Mouse (Mus musculus) brain, embryonic 14.5 days (tissue): ENCODE measurements around the gene Plcb4. TPM values are rescaled to one million over a fixed set of nuclear protein-coding genes. Genes with fewer than 3 reads are reported as not detected.

Experiments
- DNase-seq: peaks from one replicate; pipeline ENCODE4 v3.0.0-alpha.2; 2011; ENCODE audit warnings: low read depth
- CTCF ChIP-seq: fragments of 200-500 bp; IDR thresholded peaks from 2 replicates; pipeline ENCODE4 v1.5.1; 2012; ENCODE audit warnings: inconsistent platforms, mild to moderate bottlenecking, moderate library complexity, borderline replicate concordance; ENCODE audit not compliant: insufficient read depth, insufficient read length; ENCODE audit errors: extremely low read depth
- POLR2A ChIP-seq: fragments of 200-500 bp; IDR thresholded peaks from 2 replicates; pipeline ENCODE4 v1.6.1; 2012; ENCODE audit warnings: mild to moderate bottlenecking, inconsistent platforms, borderline replicate concordance; ENCODE audit not compliant: poor library complexity, insufficient read depth, insufficient read length, severe bottlenecking; ENCODE audit errors: extremely low read depth
- polyA plus RNA-seq: library from polyadenylated mRNA; depleted of rRNA; stranded (reverse); fragments of >200 nt; gene quantifications from 2 replicates; pipeline ENCODE4 v1.2.3, GENCODE M21; 2012

The Plcb4 gene
- polyA plus RNA-seq, 1 experiment = 40.1 TPM

DNA sequence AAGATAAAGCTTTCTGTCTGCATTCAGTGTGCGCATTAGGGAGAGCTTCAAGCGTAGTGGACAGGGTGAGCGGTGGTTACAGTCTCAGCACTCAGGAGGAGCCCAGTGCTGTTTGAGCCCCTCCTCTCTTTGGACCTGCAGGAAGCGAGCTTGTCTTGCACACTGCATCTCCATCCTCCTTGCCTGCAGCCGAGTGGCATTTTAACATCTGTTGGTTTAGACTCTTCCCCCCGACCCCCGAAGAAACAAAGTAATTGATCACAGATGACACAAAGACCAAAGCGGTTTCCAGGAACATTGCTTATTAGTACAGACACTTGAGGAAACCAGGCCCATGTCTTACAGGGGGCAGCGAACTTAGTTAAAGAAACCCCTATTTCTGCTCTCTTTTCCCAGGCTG is 207.6 kb downstream of the Plcb4 start:
- peak; percentile 26 for DNase-seq
- TF ChIP-seq CTCF = no peak
- no peak for TF ChIP-seq POLR2A

DNA sequence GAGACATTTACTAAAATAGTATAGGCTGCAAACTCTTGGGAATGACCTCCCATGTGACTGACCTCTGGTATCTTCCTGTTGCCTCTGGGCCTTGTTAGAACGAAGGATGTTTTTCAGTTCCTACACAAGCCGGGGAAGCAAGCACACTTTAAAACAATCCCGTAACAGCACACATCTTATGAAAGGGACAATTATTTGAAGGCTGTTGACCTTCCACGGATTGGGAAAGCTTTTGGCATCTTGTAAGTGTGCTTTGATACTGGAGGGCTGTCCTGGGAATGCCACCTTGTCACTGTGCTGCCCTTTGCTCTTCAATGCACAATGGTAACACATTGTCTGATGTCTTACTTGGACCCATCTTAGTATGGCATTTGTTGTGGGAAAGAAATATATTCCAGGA is 208.0 kb downstream of the Plcb4 start:
- no peak for DNase-seq
- TF ChIP-seq CTCF = no peak
- no peak for TF ChIP-seq POLR2A

DNA sequence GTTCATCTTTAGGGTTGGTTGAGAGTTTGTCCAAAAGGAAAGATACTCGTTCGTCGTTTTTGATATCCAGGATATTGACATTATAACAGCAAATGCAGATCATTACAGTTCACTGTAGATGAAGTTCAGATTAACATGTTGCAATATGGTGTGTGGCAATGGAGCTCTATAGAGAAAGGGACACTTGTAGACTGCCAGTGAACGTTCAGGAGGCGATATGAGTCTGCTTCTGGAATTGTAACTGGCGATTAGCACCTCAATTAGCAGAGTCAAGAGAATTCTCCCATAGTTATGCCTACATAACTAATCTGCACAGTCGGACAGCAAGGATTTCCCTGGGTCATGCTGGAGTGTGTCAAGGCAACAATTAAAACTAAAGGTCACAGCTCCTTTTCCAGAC is 210.8 kb downstream of the Plcb4 start:
- TF ChIP-seq CTCF (no peak), POLR2A (no peak)
- DNase-seq = no peak

DNA sequence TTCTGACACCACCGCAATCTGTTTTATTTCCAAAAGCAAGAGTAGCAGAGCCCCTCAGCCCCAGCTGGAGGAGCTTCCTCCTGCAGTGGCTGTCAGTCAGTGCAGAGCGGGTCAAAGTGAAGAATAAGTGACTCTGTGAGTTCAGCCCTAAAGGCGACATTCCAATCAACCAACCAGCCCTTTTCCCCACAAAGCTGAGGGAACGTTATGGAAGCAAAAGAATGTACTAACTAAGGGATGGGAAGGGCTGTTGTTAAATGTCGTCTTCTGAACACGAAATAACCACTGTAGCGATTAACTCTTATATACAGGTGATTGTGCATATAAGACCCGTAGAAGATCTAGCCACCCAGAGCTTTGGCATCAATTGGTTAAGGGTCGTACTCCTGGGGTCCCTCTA is 214.3 kb downstream of the Plcb4 start:
- DNase-seq = no peak
- no peak for TF ChIP-seq POLR2A

DNA sequence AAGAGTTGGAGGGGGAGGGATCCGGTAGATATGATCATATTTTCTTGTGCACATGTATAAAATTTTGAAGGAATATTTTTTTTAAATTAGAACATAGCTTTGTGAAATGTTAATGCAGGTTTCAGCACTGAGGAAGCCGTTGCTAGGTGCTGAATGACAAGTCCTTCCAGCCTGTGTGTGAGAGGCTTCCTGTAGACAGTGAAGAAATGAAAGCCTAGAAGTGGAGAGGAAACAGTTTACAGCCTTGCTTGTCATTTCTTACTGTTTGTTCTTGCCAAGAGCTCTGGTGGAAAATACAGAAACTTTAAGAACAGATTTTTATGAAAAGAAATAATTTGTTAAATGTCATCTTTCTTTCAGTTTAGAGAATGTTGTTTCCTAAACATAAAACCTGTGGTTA is 214.9 kb downstream of the Plcb4 start:
- no peak for DNase-seq
- TF ChIP-seq POLR2A = no peak
- TF ChIP-seq CTCF = no peak

DNA sequence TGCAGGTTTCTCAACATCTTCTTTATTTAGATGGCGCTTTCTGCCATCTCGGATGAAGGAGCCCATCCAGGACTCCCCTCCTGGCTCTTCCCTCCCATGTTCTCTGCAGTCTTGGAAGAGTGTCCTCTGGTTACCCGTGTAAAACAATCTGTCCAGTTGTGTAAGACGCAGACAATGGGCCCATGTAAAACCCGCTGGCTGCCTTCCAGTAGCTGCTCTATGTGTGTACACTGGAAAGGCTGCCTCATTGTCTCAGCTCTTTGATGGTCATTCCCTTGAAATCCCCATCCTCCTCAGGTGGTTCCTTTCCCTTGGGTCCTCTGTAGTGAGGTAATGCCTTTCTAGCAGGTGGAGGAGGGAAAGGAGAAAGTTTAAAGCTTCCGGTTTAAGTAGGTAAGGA is 216.7 kb downstream of the Plcb4 start:
- no peak for TF ChIP-seq POLR2A
- no peak for TF ChIP-seq CTCF
- DNase-seq = peak; percentile 56

DNA sequence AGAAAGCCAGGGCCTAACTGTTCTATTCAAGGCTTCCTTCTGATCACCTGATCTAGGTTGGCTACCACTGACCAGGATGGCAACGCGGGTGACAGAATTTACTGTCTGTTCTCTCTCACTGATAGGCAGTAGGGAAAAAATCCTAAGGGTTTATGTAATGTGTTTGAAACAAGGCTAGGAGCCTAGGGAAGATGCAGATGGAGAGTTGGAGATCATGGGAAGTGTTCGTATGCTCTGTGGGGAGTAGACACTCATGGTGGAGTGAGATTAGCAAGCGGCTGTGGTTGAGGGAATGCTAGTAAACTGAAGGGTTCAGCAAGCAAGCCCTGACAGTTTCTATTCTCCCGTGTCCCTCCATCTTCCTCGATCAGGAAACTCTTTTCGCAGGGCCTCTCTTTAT is 220.5 kb downstream of the Plcb4 start:
- DNase-seq = no peak
- no peak for TF ChIP-seq POLR2A
- no peak for TF ChIP-seq CTCF

DNA sequence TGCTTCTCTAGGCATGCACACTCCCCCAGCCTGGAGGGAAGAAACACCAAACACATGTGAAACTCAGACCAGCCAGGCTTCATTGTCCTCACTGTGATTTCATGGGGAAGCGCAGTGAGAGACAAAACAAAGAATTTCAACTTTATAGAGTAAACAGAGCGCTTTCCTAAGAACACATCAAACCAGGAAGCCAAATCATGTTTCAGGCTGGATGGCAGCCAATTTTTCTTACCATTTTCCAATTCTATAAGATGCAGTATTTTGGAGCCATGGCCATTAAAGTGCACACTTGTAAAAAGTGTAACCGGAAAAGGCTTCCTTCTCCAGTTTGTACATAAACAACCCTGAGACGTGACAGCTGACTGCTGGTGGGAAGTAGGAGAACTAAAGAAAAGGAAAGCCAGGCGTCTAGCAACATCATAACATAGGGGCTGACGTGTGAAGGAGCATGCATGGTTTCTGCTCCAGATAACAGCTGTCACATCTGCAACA is 221.5 kb downstream of the Plcb4 start:
- DNase-seq = peak; percentile 36
- no peak for TF ChIP-seq POLR2A
- no peak for TF ChIP-seq CTCF

DNA sequence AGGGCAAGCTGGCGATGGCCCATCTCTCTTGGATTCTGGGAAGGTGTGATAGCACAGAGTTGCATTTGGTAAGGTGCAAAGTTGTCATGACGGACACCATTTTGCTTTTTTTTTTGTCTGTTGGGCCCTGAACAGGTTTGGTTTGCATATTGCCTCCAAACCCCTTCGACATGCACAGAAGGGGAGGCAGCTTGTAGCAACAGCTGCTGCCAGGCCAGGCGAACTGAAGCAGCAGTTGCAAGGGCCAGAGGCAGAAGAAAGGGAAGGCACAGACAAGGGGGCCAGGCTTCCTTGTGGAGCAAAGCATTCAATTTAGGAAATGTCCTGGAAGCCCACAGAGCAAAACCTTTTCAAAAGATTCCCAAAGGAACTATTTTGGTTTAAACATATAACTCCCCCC is 224.5 kb downstream of the Plcb4 start:
- TF ChIP-seq POLR2A = no peak
- TF ChIP-seq CTCF = no peak
- DNase-seq = peak; percentile 50

DNA sequence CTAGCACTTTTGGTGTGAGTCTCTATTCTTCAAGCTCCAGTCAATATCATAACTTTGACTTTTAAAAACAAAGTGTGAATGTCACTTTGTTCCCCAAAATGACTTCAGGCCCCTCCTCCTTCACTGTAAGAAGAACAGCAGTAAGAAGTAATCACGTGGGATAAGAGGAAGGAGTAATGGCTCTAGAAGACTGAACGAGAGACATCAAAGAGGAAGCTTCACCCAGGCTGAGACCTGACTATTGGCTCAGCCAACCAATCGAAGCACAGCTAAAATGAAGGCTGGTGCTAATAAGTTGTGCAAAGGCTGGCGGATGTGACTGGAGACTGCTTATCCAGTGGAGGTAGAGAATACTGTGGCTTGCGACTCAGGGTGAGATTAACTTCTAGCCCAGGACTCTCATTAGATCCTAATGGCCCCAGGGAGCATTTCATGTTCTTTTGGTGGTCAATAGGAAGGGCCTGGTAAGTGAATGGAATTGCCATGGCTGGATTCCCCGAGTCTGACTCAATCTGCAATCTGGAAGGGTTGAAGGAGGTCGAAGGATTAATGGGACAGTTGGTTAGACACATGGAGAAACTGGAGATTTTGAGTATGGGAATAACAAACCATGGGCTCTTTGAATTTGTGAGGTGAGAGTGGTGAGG is 225.8 kb downstream of the Plcb4 start:
- no peak for DNase-seq
- TF ChIP-seq CTCF (no peak), POLR2A (no peak)

DNA sequence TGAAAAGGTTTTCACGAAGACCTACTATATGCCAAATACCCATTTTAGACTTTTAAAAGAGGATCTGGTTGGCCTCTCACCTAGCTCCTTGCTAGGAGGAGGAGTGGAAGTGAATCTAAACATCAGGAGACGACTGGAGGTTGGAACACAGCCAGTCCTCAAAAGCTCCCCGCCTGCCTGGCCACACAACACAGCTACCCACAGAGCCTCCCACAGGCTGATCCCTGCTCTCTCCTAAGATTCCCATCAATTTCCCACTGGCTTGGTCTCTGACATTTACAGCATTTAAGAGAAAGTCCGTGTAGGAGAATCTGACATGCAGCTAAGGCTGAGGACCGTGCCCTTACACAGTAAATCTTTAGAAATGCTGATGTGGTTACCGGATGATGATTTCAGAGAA is 226.8 kb downstream of the Plcb4 start:
- TF ChIP-seq POLR2A = no peak
- no peak for TF ChIP-seq CTCF
- DNase-seq = no peak

DNA sequence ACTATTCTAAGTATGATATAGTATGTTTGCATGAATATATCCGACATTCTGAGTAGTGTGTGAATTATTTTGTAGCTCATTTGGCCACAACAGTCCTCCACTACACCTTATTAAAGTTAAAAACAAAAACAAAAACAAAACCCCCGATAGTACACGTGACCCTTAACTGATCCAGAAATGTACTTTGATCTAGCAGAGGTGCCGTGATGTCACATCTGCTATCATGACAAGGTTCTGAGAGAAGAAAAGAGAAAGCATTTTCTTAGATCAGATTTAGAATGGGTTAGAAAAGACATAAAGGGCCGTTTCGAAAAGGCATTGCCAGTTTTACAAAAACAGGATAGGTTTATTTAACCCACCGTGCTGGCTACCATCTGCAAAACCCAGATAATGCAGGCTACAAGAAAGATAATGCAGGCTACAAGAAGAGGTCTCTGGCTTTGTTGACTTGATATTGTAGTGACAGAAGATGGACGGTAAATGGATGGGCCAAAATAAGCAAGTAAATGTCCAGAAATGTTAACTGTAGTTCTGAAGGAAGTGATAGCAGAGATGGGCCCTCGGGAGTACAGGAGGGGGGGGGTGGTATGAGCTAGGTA is 227.4 kb downstream of the Plcb4 start:
- DNase-seq = no peak
- TF ChIP-seq CTCF (no peak), POLR2A (no peak)

DNA sequence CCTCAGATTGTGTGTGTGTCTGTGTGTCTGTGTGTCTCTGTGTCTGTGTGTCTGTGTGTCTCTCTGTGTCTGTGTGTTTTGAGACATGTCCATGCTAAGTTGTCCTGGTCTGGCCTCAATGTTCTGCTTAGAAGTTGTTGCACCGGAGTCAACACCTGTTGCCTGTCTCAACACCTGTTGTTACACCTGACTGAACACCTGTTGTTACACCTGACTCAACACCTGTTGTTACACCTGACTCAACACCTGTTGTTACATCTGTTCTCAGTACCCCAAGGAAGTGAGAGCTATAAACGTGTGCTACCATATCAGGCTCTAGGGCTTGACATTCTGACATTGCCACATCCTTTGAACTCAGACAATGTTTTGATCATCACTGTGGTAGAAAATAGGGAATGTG is 229.0 kb downstream of the Plcb4 start:
- TF ChIP-seq CTCF = no peak
- no peak for TF ChIP-seq POLR2A
- no peak for DNase-seq
